Mouse (Mus musculus): Measurements from ENCODE around the gene En1.

The En1 gene

GRCm38 (mm10) chr1:120621383-120621782 is 19.2 kb downstream of the En1 start:
- in situ Hi-C loops (cut with MboI, MseI) = no loop called here

- in situ Hi-C loops (cut with MboI, MseI) = no loop called here
These were observed 24.9 kb downstream of the En1 start for GRCm38 (mm10) chr1:120626930-120627621.

GRCm38 (mm10) chr1:120627622-120628001 is 25.4 kb downstream of the En1 start:
- in situ Hi-C loops (cut with MboI, MseI) = no loop called here

GRCm38 (mm10) chr1:120628821-120629220 is 26.6 kb downstream of the En1 start:
- in situ Hi-C loops (cut with MboI, MseI) = no loop called here

- in situ Hi-C loops (cut with MboI, MseI) = no loop called here
These were observed 41.2 kb downstream of the En1 start for GRCm38 (mm10) chr1:120643380-120643779.

GRCm38 (mm10) chr1:120643848-120644711 is 41.9 kb downstream of the En1 start:
- in situ Hi-C loops (cut with MboI, MseI) = no loop called here

GRCm38 (mm10) chr1:120644755-120645154 is 42.5 kb downstream of the En1 start:
- in situ Hi-C loops (cut with MboI, MseI) = no loop called here

GRCm38 (mm10) chr1:120650068-120650467 is 47.9 kb downstream of the En1 start:
- in situ Hi-C loops (cut with MboI, MseI) = no loop called here

GRCm38 (mm10) chr1:120651997-120652396 is 49.8 kb downstream of the En1 start:
- in situ Hi-C loops (cut with MboI, MseI) = no loop called here

- in situ Hi-C loops (cut with MboI, MseI) = no loop called here
These were observed 52.8 kb downstream of the En1 start for GRCm38 (mm10) chr1:120654950-120655396.
